Mouse (Mus musculus) MEL (cell line): ENCODE results near the gene Bcar1. TPM values are rescaled to one million over a fixed set of nuclear protein-coding genes. Genes with fewer than 3 reads are reported as not detected.

Source experiments
- DNase-seq: peaks from one replicate; pipeline ENCODE4 v3.0.0; 2011; ENCODE audit warnings: low read depth, low spot score
- H3K27ac ChIP-seq: 2 replicates; pipeline ENCODE4 v1.5.1; 2012; ENCODE audit warnings: low read depth, mild to moderate bottlenecking, control low read depth, low read length, moderate library complexity; ENCODE audit not compliant: control insufficient read depth
- H3K27me3 ChIP-seq, 2 experiments: fragments of 150-350 bp in 1 of 2; sonication (generic) in 1 of 2; 2 replicates each; pipeline ENCODE4 v1.6.1; 2012; ENCODE audit warnings: low read length in 2 of 2, mild to moderate bottlenecking in 2 of 2, improper control_type of control experiment in 1 of 2, moderate library complexity in 1 of 2; ENCODE audit not compliant: insufficient read depth in 2 of 2, control insufficient read depth in 1 of 2
- H3K36me3 ChIP-seq, 2 experiments: 2 replicates each; pipeline ENCODE4 v1.6.1; 2012 to 2014; ENCODE audit warnings: low read length in 2 of 2, improper control_type of control experiment in 1 of 2, inconsistent platforms in 1 of 2, mild to moderate bottlenecking in 1 of 2; ENCODE audit not compliant: insufficient read depth in 2 of 2, control insufficient read depth in 1 of 2
- H3K4me1 ChIP-seq, 2 experiments: fragments of 150-350 bp in 1 of 2; sonication (generic) in 1 of 2; 2 replicates each; pipeline ENCODE4 v1.6.1; 2012; ENCODE audit warnings: low read length in 2 of 2, improper control_type of control experiment in 1 of 2, mild to moderate bottlenecking in 1 of 2; ENCODE audit not compliant: insufficient read depth in 2 of 2, control insufficient read depth in 1 of 2
- H3K4me3 ChIP-seq, 2 experiments: fragments of 150-350 bp in 1 of 2; sonication (generic) in 1 of 2; 2 replicates each; pipeline ENCODE4 v1.5.1; 2012; ENCODE audit warnings: low read depth in 2 of 2, low read length in 2 of 2, mild to moderate bottlenecking in 2 of 2, moderate library complexity in 2 of 2, control low read depth in 1 of 2, improper control_type of control experiment in 1 of 2; ENCODE audit not compliant: control insufficient read depth in 1 of 2, insufficient read depth in 1 of 2
- H3K79me2 ChIP-seq: 2 replicates; pipeline ENCODE4 v1.6.1; 2012; ENCODE audit warnings: mild to moderate bottlenecking, low read length, moderate library complexity; ENCODE audit not compliant: control insufficient read depth, poor library complexity, insufficient read depth
- H3K9ac ChIP-seq: 2 replicates; pipeline ENCODE4 v1.6.1; 2012; ENCODE audit warnings: low read depth, mild to moderate bottlenecking, control low read depth, low read length, moderate library complexity; ENCODE audit not compliant: control insufficient read depth, poor library complexity, severe bottlenecking
- H3K9me3 ChIP-seq: fragments of 150-350 bp; sonication (generic); replicated peaks from 2 replicates; pipeline ENCODE4 v1.6.1; 2012; ENCODE audit warnings: mild to moderate bottlenecking, low read length, improper control_type of control experiment, moderate library complexity; ENCODE audit not compliant: insufficient read depth
- BHLHE40 ChIP-seq: IDR thresholded peaks from 2 replicates; pipeline ENCODE4 v1.6.1; 2012; ENCODE audit warnings: low read depth, mild to moderate bottlenecking, inconsistent platforms, low read length, improper control_type of control experiment, borderline replicate concordance
- E2F4 ChIP-seq: IDR thresholded peaks from 2 replicates; pipeline ENCODE4 v1.6.1; 2011; ENCODE audit warnings: low read depth, low read length, improper control_type of control experiment, borderline replicate concordance
- EP300 ChIP-seq, 2 experiments: IDR thresholded peaks; 2 replicates each; pipeline ENCODE4 v1.6.1; 2011; ENCODE audit warnings: improper control_type of control experiment in 2 of 2, low read length in 2 of 2, low read depth in 1 of 2, mild to moderate bottlenecking in 1 of 2
- ETS1 ChIP-seq: IDR thresholded peaks from 2 replicates; pipeline ENCODE4 v1.6.1; 2012; ENCODE audit warnings: low read depth, mild to moderate bottlenecking, inconsistent platforms, low read length, improper control_type of control experiment, moderate library complexity
- GATA1 ChIP-seq: IDR thresholded peaks from 2 replicates; pipeline ENCODE4 v1.6.1; 2011; ENCODE audit warnings: low read depth, low read length, improper control_type of control experiment
- HCFC1 ChIP-seq: IDR thresholded peaks from 2 replicates; pipeline ENCODE4 v1.6.1; 2012; ENCODE audit warnings: low read depth, mild to moderate bottlenecking, inconsistent platforms, low read length, improper control_type of control experiment, moderate library complexity
- JUND ChIP-seq: IDR thresholded peaks from 2 replicates; pipeline ENCODE4 v1.6.1; 2011; ENCODE audit warnings: low read depth, mild to moderate bottlenecking, improper control_type of control experiment, low read length
- KAT2A ChIP-seq: conservative IDR thresholded peaks from 2 replicates; pipeline ENCODE4 v1.6.1; 2012; ENCODE audit warnings: low read depth, low read length, improper control_type of control experiment, inconsistent platforms
- MAFK ChIP-seq: IDR thresholded peaks from 2 replicates; pipeline ENCODE4 v1.6.1; 2011; ENCODE audit warnings: low read depth, mild to moderate bottlenecking, low read length, improper control_type of control experiment, borderline replicate concordance
- MAZ ChIP-seq: IDR thresholded peaks from 2 replicates; pipeline ENCODE4 v1.6.1; 2012; ENCODE audit warnings: low read depth, mild to moderate bottlenecking, inconsistent platforms, low read length, improper control_type of control experiment
- MYB ChIP-seq: IDR thresholded peaks from 2 replicates; pipeline ENCODE4 v1.6.1; 2011; ENCODE audit warnings: mild to moderate bottlenecking, low read depth, low read length, improper control_type of control experiment
- MYC ChIP-seq: IDR thresholded peaks from 2 replicates; pipeline ENCODE4 v1.6.1; 2011; ENCODE audit warnings: low read depth, mild to moderate bottlenecking, low read length, improper control_type of control experiment, moderate library complexity
- NELFE ChIP-seq: IDR thresholded peaks from 2 replicates; pipeline ENCODE4 v1.6.1; 2011; ENCODE audit warnings: low read depth, low read length, improper control_type of control experiment
- NRF1 ChIP-seq: IDR thresholded peaks from 2 replicates; pipeline ENCODE4 v1.6.1; 2014; ENCODE audit warnings: low read depth, mild to moderate bottlenecking, inconsistent platforms, low read length, improper control_type of control experiment, moderate library complexity; ENCODE audit not compliant: poor library complexity, insufficient read depth, severe bottlenecking
- POLR2AphosphoS2 ChIP-seq: IDR thresholded peaks from 2 replicates; pipeline ENCODE4 v1.6.1; 2011; ENCODE audit warnings: low read length, improper control_type of control experiment
- RAD21 ChIP-seq: IDR thresholded peaks from 2 replicates; pipeline ENCODE4 v1.6.1; 2011; ENCODE audit warnings: mild to moderate bottlenecking, low read depth, low read length, improper control_type of control experiment
- SMC3 ChIP-seq: IDR thresholded peaks from 2 replicates; pipeline ENCODE4 v1.6.1; 2011; ENCODE audit warnings: low read depth, low read length, improper control_type of control experiment
- TCF12 ChIP-seq: IDR thresholded peaks from 2 replicates; pipeline ENCODE4 v1.6.1; 2014; ENCODE audit warnings: low read depth, mild to moderate bottlenecking, inconsistent platforms, low read length, improper control_type of control experiment, moderate library complexity
- UBTF ChIP-seq: IDR thresholded peaks from 2 replicates; pipeline ENCODE4 v1.6.1; 2012; ENCODE audit warnings: low read depth, mild to moderate bottlenecking, inconsistent platforms, low read length, improper control_type of control experiment, moderate library complexity, borderline replicate concordance; ENCODE audit not compliant: insufficient read depth
- USF2 ChIP-seq, 2 experiments: IDR thresholded peaks; 2 replicates each; pipeline ENCODE4 v1.6.1; 2011 to 2012; ENCODE audit warnings: improper control_type of control experiment in 2 of 2, low read length in 2 of 2, borderline replicate concordance in 1 of 2, inconsistent platforms in 1 of 2, low read depth in 1 of 2, mild to moderate bottlenecking in 1 of 2; ENCODE audit not compliant: insufficient read depth in 1 of 2
- ZC3H11A ChIP-seq: IDR thresholded peaks from 2 replicates; pipeline ENCODE4 v1.6.1; 2012; ENCODE audit warnings: low read depth, mild to moderate bottlenecking, inconsistent platforms, low read length, improper control_type of control experiment
- ZMIZ1 ChIP-seq: IDR thresholded peaks from 2 replicates; pipeline ENCODE4 v1.6.1; 2012; ENCODE audit warnings: low read depth, mild to moderate bottlenecking, inconsistent platforms, low read length, improper control_type of control experiment, moderate library complexity
- polyA plus RNA-seq, 2 experiments: library from polyadenylated mRNA; stranded (reverse) in 1 of 2; unstranded in 1 of 2; fragments of >175 nt in 1 of 2; fragments of >200 nt in 1 of 2; gene quantifications; 2 replicates each; pipeline versions ENCODE4 v1.2.1 to v1.2.4; 2012; ENCODE audit warnings: low replicate concordance in 2 of 2, low read depth in 1 of 2; ENCODE audit not compliant: insufficient read length in 2 of 2, insufficient read depth in 1 of 2, missing spikeins in 1 of 2
- total RNA-seq: library from RNA; depleted of rRNA; stranded (reverse); fragments of 300-350 nt; gene quantifications from 2 replicates; pipeline ENCODE4 v1.2.3, GENCODE M21; 2012

Bcar1 gene
- total and polyA plus RNA-seq, 3 experiments: 6.5 to 17.4 TPM; not detected in 1

DNA sequence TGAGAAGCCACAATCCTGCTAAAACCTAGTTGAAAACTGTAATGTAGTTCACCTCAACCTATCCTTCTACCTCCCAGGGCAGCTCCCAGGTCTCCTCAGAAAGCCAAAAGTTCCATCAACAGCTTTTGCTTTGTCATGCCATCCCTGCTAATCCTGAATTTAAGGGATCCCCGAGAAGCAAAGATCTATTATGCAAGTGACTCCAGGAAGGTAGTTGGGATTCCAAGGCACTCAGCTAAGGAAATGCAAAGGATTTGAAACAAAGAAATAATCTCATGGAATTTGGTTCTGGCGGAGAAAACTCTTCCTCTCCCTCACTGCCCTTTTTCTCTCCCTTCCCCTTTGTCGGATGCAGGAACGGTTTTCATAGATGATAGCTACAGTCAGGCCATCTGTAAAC lies 45.6 kb upstream of the Bcar1 start:
- H3K27me3 ChIP-seq: no peaks in the 10 kb centered on the region
- H3K4me3 ChIP-seq: no peak overlapping the region
- H3K9me3 ChIP-seq: no peaks in the 10 kb centered on the region
- H3K79me2 ChIP-seq: no peaks in the 10 kb centered on the region
- TF ChIP-seq RAD21 (no peak), USF2 (IDR thresholded peaks at IDR 0.05; ENCODE audit: borderline replicate concordance in 1 of 2, insufficient read depth in 1 of 2, low read depth in 1 of 2, low read length in 2 of 2) (no peak)
- peaks cover 0 to 7% of the 10 kb centered on the region in 2 experiments; a peak in 3 of 4 replicates for H3K36me3 ChIP-seq
- H3K27ac ChIP-seq: no peak overlapping the region
- H3K9ac ChIP-seq: no peak overlapping the region
- DNase-seq: no peak
- no peaks in the 10 kb centered on the region for H3K4me1 ChIP-seq

- Histone ChIP-seq H3K9me3 (no peaks in the 10 kb centered on the region), H3K36me3 (peaks cover 0 to 7% of the 10 kb centered on the region in 2 experiments; a peak in 3 of 4 replicates), H3K27ac (no peak overlapping the region), H3K4me3 (no peak overlapping the region), H3K79me2 (no peaks in the 10 kb centered on the region), H3K9ac (no peak overlapping the region), H3K27me3 (no peaks in the 10 kb centered on the region), H3K4me1 (no peaks in the 10 kb centered on the region)
- no peak for DNase-seq
- TF ChIP-seq JUND (no peak), ETS1 (no peak), MAZ (no peak), NRF1 (no peak), ZMIZ1 (no peak), UBTF (no peak), POLR2AphosphoS2 (no peak), HCFC1 (no peak), TCF12 (no peak), MAFK (no peak), E2F4 (no peak), MYC (no peak), NELFE (no peak), EP300 (IDR thresholded peaks at IDR 0.05; ENCODE audit: low read depth in 1 of 2, low read length in 2 of 2) (no peak), BHLHE40 (no peak), SMC3 (no peak), KAT2A (no peak), ZC3H11A (no peak), GATA1 (no peak), MYB (no peak)
Observed at GRCm38 (mm10) chr8:111788497-111788896, 44.9 kb upstream of the Bcar1 start.
